Mouse (Mus musculus) frontal cortex, adult 2 months (tissue): ENCODE measurements around the gene Rhox7b. TPM values are rescaled to one million over a fixed set of nuclear protein-coding genes. Genes with fewer than 3 reads are reported as not detected.
"Not testable (repeated sequence)": the region's sequence is repeated elsewhere in the genome, so short reads cannot be mapped to it uniquely, and the experiment has no call there.

Experiments
- DNase-seq, 2 experiments: peaks; one replicate each; pipeline ENCODE4 v3.0.0; 2022; ENCODE audit warnings: low spot score in 1 of 2; ENCODE audit errors: extremely low spot score in 1 of 2
- polyA plus RNA-seq: library from polyadenylated mRNA; depleted of rRNA; stranded (reverse); fragments of >200 nt; gene quantifications from 2 replicates; pipeline ENCODE4 v1.2.3, GENCODE M21; 2012; rRNA removed

The Rhox7b gene
- not detected in 2 replicates for polyA plus RNA-seq

DNA sequence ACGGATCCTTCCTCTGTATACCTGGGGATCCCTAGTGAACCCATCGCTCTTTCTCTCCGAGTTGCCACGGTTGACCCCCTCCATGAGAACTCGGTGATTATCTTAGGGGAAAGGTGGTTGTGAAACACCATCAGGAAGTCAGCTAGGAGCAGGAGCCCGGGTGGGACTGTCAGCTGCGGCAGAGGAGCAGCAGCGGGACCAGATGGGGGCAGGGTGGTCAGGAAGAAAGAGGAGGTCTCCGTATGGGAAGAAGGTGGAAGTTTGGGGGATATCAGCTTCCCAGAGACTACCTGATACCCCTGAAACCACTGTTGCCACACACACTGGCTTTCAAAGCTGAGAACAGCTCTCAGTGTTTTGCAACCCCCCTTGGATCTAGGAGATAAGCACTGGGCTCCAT, at the start of gene Rhox7b:
Rhox7b (minus strand) TSS at position 101 of the 400 bp plus-strand sequence.
- not testable (repeated sequence) for DNase-seq

DNA sequence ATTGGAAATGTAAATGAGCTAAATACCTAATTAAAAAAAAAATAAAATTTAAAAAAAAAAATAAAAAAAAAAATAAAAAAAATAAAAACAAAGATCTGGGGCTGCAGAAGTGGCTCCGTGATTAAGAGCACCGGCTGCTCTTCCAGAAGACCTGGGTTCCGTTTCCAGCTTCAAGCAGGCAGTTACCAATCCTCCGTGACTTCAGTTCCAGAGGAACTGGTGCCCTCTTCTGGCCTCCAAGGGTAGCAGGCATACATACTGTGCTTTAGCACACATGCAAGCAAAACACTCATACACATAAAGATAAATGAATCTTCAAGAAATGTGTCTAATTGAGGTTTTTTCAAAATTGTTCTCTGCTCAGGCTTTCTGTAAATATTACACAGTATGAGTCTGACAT, 19.3 kb upstream of the Rhox7b start:
- no peak for DNase-seq

DNA sequence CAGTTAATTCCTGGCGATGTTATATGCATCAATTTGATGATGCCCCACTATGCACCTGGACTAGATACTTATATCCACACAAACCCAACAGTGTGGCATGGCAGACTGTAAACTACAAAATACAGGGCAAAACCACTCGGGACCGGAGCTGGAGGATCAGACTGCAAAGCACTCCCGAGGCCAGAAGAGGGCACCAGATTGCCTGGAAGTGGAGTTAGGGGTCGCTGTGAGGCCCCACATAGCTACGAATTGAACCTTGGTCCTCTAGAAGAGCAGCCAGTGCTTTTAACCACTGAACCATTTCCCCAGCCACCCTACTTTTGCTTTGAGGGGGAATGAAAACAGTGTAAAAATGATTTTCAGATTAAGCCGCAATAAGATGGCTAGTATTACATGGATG, 11.5 kb upstream of the Rhox7b start:
- DNase-seq = peak in 1 of 2 experiments; percentile 3

DNA sequence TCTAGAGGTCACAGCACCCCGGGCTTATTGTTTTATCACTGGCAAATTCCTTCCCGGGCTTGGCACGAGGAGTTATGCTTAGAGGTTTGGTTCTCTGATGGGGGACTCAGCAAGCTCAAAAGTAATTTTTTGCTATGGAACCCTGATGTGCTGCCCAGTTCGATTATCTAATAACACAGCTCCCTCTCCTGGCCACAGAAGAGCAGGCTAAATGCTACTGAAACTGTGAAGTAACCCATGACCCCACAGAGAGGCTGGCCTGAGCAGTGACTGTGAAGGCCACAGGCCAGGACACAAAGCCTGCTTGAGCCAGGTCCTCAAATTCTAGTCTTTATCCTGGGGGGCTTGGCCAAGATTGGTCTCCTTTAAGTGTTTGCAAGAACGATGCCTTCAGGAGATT, 6.7 kb upstream of the Rhox7b start:
- DNase-seq = peak in 1 of 2 experiments; percentile 3

DNA sequence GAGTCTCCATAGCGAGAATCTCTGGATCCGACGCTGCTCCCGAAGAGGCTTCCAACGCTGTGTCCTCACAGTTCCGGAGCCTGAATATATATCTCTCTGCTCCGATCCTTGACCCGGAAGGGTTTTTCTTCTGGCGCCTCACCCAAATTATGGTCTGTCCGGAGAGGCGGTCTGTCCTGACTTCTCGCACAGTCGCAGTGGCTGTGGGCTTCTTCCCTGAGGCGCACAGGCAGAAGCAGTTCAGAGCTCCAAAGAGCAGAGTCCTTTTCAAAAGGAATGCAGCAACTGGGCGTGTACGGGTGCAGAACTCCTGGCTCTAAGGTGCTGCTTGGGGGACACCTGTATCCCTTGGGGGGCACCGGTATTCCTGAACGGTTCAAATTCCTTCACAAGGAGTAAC, 4.6 kb upstream of the Rhox7b start, which contains the start of gene Rhox9:
Rhox9 (minus strand) TSS at position 101 of the 400 bp plus-strand sequence.
- DNase-seq = not testable (repeated sequence)

DNA sequence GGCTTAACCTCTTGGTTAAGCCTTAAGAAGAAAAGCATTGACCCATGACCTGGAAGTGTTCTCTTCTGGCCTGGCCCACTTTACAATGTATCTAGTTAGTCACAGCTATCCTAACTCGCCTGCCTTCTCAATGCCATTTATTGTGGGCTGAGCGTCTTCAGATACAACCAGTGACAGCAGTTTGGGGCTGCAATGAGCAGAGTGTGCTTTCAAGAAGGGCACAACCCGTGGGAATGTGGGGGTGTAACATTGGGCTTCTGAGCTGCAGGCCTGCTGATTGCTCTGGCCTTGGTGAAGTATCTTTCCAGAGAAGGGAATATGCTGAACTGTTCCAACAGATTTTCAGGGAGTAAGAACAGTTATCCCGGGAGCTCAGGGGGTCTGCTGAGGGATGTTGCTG, 18.2 kb downstream of the Rhox7b start, which contains the start of gene Rhox8:
Rhox8 (minus strand) TSS at position 101 of the 400 bp plus-strand sequence.
- no peak for DNase-seq

DNA sequence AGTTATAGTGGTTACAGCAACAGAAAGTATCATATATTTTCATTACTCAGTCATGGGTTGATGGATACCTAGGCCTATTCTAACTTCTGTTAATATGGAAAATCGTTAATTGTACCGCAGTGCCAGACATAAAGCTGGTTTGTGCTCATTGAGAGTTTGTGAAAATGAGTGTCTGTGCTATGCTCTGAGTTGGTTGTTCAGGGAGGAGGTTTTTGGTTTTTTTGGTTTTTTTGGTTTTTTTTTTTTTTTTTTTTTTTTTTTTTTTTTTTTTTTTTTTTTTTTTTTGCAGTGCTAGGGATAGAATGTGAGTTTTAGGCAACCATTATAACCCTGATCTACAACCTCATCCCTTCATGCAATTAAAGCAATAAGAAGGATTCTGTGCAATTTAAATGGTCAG, 25.4 kb downstream of the Rhox7b start:
- no peak for DNase-seq

Other genes with a start within 250 kb of the Rhox7b start
- not detected in 2 replicates for gene Rhox4g, start 245.9 kb downstream of the Rhox7b start, polyA plus RNA-seq
- gene Rhox3h, start 228.5 kb downstream of the Rhox7b start, polyA plus RNA-seq = not detected in 2 replicates
- not detected in 2 replicates for gene Rhox2h, start 224.0 kb downstream of the Rhox7b start, polyA plus RNA-seq
- 0.16 and 1.8 TPM in 2 replicates for gene Rhox5, start 92.4 kb downstream of the Rhox7b start, polyA plus RNA-seq
- 0.78 and 2.2 TPM in 2 replicates for gene Rhox6, start 70.3 kb downstream of the Rhox7b start, polyA plus RNA-seq
- gene Rhox7a, start 65.5 kb downstream of the Rhox7b start, polyA plus RNA-seq = not detected in 2 replicates
- not detected in 2 replicates for gene Rhox8, start 18.3 kb downstream of the Rhox7b start, polyA plus RNA-seq
- 0.80 and 2.9 TPM in 2 replicates for gene Rhox9, start 4.5 kb upstream of the Rhox7b start, polyA plus RNA-seq
- gene Btg1-ps1, start 121.6 kb upstream of the Rhox7b start, polyA plus RNA-seq = not detected in 2 replicates
- not detected in 2 replicates for gene Btg1-ps2, start 145.9 kb upstream of the Rhox7b start, polyA plus RNA-seq
- not detected in 2 replicates for gene Rhox10, start 169.2 kb upstream of the Rhox7b start, polyA plus RNA-seq
- gene Rhox11, start 187.9 kb upstream of the Rhox7b start, polyA plus RNA-seq = not detected in 2 replicates
- 0.10 TPM in 1 of 2 replicates, not detected in the other for gene Rhox12, start 213.7 kb upstream of the Rhox7b start, polyA plus RNA-seq
- not detected in 2 replicates for gene Rhox13, start 224.0 kb upstream of the Rhox7b start, polyA plus RNA-seq